Mouse (Mus musculus): ENCODE measurements around the gene Fam72a.

GRCm38 (mm10) chr1:131525101-131525585, 2.6 kb upstream of the Fam72a start:
- TF ChIP-seq CTCF (IDR thresholded peaks at IDR 0.05; ENCODE audit: borderline replicate concordance, control insufficient read depth, extremely low read depth, insufficient read depth, low read length, poor library complexity) (no peak), POLR2A (IDR thresholded peaks at IDR 0.05; ENCODE audit: control insufficient read depth, extremely low read depth, insufficient read depth, low read length, poor library complexity) (no peak)
